Mouse (Mus musculus): ENCODE measurements around the gene 6430571L13Rik.

Gene 6430571L13Rik

GRCm38 (mm10) chr9:107307099-107307872 lies 33.1 kb upstream of the 6430571L13Rik start:
- no peak for DNase-seq (ENCODE audit: low spot score in 2 of 2)

- DNase-seq (ENCODE audit: low spot score in 2 of 2): no peak
Observed at GRCm38 (mm10) chr9:107307886-107308285, 32.5 kb upstream of the 6430571L13Rik start.

GRCm38 (mm10) chr9:107308346-107309000 lies 31.9 kb upstream of the 6430571L13Rik start:
- no peak for DNase-seq (ENCODE audit: low spot score in 2 of 2)

GRCm38 (mm10) chr9:107309171-107309570 lies 31.2 kb upstream of the 6430571L13Rik start:
- no peak for DNase-seq (ENCODE audit: low spot score in 2 of 2)

GRCm38 (mm10) chr9:107309600-107309999 lies 30.8 kb upstream of the 6430571L13Rik start:
- DNase-seq (ENCODE audit: low spot score in 2 of 2): no peak

- DNase-seq (ENCODE audit: low spot score in 2 of 2): no peak
Observed at GRCm38 (mm10) chr9:107312811-107313584, 27.4 kb upstream of the 6430571L13Rik start.

- DNase-seq (ENCODE audit: low spot score in 2 of 2): no peak
Observed at GRCm38 (mm10) chr9:107313926-107314325, 26.5 kb upstream of the 6430571L13Rik start.

GRCm38 (mm10) chr9:107315791-107316190 lies 24.6 kb upstream of the 6430571L13Rik start:
- DNase-seq (ENCODE audit: low spot score in 2 of 2): no peak

- DNase-seq (ENCODE audit: low spot score in 2 of 2): no peak
Observed at GRCm38 (mm10) chr9:107322461-107323050, 17.8 kb upstream of the 6430571L13Rik start.

- no peak for DNase-seq (ENCODE audit: low spot score in 2 of 2)
Observed at GRCm38 (mm10) chr9:107323558-107323957, 16.8 kb upstream of the 6430571L13Rik start.

- DNase-seq (ENCODE audit: low spot score in 2 of 2): no peak
Observed at GRCm38 (mm10) chr9:107324799-107325561, 15.4 kb upstream of the 6430571L13Rik start.

GRCm38 (mm10) chr9:107325904-107326303 lies 14.5 kb upstream of the 6430571L13Rik start:
- DNase-seq (ENCODE audit: low spot score in 2 of 2): no peak

- DNase-seq (ENCODE audit: low spot score in 2 of 2): no peak
Observed at GRCm38 (mm10) chr9:107327879-107328620, 12.4 kb upstream of the 6430571L13Rik start.

- DNase-seq (ENCODE audit: low spot score in 2 of 2): no peak
Observed at GRCm38 (mm10) chr9:107330791-107331190, 9.6 kb upstream of the 6430571L13Rik start.

GRCm38 (mm10) chr9:107333686-107334085 lies 6.7 kb upstream of the 6430571L13Rik start:
- no peak for DNase-seq (ENCODE audit: low spot score in 2 of 2)

GRCm38 (mm10) chr9:107334356-107334755 lies 6.0 kb upstream of the 6430571L13Rik start:
- DNase-seq (ENCODE audit: low spot score in 2 of 2): no peak

GRCm38 (mm10) chr9:107335046-107335445 lies 5.4 kb upstream of the 6430571L13Rik start:
- no peak for DNase-seq (ENCODE audit: low spot score in 2 of 2)

- peak; percentile 40 to 61 for DNase-seq (ENCODE audit: low spot score in 2 of 2)
Observed at GRCm38 (mm10) chr9:107335909-107336308, 4.5 kb upstream of the 6430571L13Rik start.

- no peak for DNase-seq (ENCODE audit: low spot score in 2 of 2)
Observed at GRCm38 (mm10) chr9:107336386-107336785, 4.0 kb upstream of the 6430571L13Rik start.

- DNase-seq (ENCODE audit: low spot score in 2 of 2): peak; percentile 68 to 75
Observed at GRCm38 (mm10) chr9:107338172-107338883, 2.1 kb upstream of the 6430571L13Rik start, which contains the start of gene Hemk1. TSS of gene Hemk1 (minus strand) at chr9:107338350.
